Mouse (Mus musculus): ENCODE results near the gene Cdca8.
A peak's percentile ranks its signal among the peaks of the same experiment; 100 is the strongest.

Cdca8 gene

GRCm38 (mm10) chr4:124951036-124951433 lies 11.9 kb upstream of the Cdca8 start:
- DNase-seq = peak in 1 of 2 experiments; percentile 24

GRCm38 (mm10) chr4:124950181-124951035 lies 11.3 kb upstream of the Cdca8 start:
- peak; percentile 9 to 26 for DNase-seq

GRCm38 (mm10) chr4:124949488-124949887 lies 10.4 kb upstream of the Cdca8 start:
- DNase-seq = no peak

- DNase-seq = no peak
Observed at GRCm38 (mm10) chr4:124944961-124945360, 5.8 kb upstream of the Cdca8 start.

- DNase-seq = no peak
Observed at GRCm38 (mm10) chr4:124943781-124944180, 4.7 kb upstream of the Cdca8 start.

- DNase-seq = peak; percentile 63 to 89
Observed at GRCm38 (mm10) chr4:124943022-124943421, 3.9 kb upstream of the Cdca8 start.

- peak; percentile 96 to 98 for DNase-seq
Observed at GRCm38 (mm10) chr4:124936613-124937471, 2.3 kb downstream of the Cdca8 start, which contains the start of gene 9930104L06Rik. 9930104L06Rik (plus strand) TSS chr4:124937048.

- no peak for DNase-seq
Observed at GRCm38 (mm10) chr4:124928102-124928501, 11.0 kb downstream of the Cdca8 start.

GRCm38 (mm10) chr4:124905971-124906822 lies 32.9 kb downstream of the Cdca8 start:
- DNase-seq = peak in 1 of 2 experiments; percentile 16

- DNase-seq = peak in 1 of 2 experiments; percentile 17
Observed at GRCm38 (mm10) chr4:124905417-124905816, 33.7 kb downstream of the Cdca8 start.

GRCm38 (mm10) chr4:124899906-124900305 lies 39.2 kb downstream of the Cdca8 start:
- DNase-seq = no peak

- DNase-seq = no peak
Observed at GRCm38 (mm10) chr4:124898428-124898827, 40.7 kb downstream of the Cdca8 start.

GRCm38 (mm10) chr4:124894508-124895428 lies 44.3 kb downstream of the Cdca8 start:
- no peak for DNase-seq

- no peak for DNase-seq
Observed at GRCm38 (mm10) chr4:124893769-124894168, 45.3 kb downstream of the Cdca8 start.

GRCm38 (mm10) chr4:124890831-124891230 lies 48.3 kb downstream of the Cdca8 start:
- no peak for DNase-seq

- no peak for DNase-seq
Observed at GRCm38 (mm10) chr4:124889935-124890334, 49.2 kb downstream of the Cdca8 start.

- no peak for DNase-seq
Observed at GRCm38 (mm10) chr4:124888702-124889101, 50.4 kb downstream of the Cdca8 start.

GRCm38 (mm10) chr4:124882151-124882729 lies 56.9 kb downstream of the Cdca8 start:
- peak; percentile 5 to 71 for DNase-seq

- DNase-seq = no peak
Observed at GRCm38 (mm10) chr4:124881341-124881908, 57.7 kb downstream of the Cdca8 start.

- no peak for DNase-seq
Observed at GRCm38 (mm10) chr4:124880599-124880998, 58.5 kb downstream of the Cdca8 start, which contains the start of gene Epha10. Epha10 (plus strand) TSS chr4:124880899.
